Mouse (Mus musculus) forebrain, embryonic 16.5 days (tissue): ENCODE results near the gene Endov. TPM values are rescaled to one million over a fixed set of nuclear protein-coding genes. Genes with fewer than 3 reads are reported as not detected.

Source experiments
- ATAC-seq: fragments of 200-750 bp; cut with Nextera tagmentation; 2 replicates; pipeline ENCODE4 v1.8.0; 2017; ENCODE audit warnings: mild to moderate bottlenecking, moderate library complexity
- H3K27ac ChIP-seq: fragments of 300-500 bp; sonication (generic); 2 replicates; pipeline ENCODE4 v1.5.1; 2014; ENCODE audit warnings: low read length, control low read depth
- H3K27me3 ChIP-seq: fragments of 300-500 bp; sonication (generic); replicated peaks from 2 replicates; pipeline ENCODE4 v1.6.1; 2014; ENCODE audit warnings: low read length; ENCODE audit not compliant: control insufficient read depth, insufficient read depth
- H3K36me3 ChIP-seq: fragments of 300-500 bp; sonication (generic); 2 replicates; pipeline ENCODE4 v1.6.1; 2014; ENCODE audit not compliant: control insufficient read depth, insufficient read depth
- H3K4me1 ChIP-seq: fragments of 300-500 bp; sonication (generic); replicated peaks from 2 replicates; pipeline ENCODE4 v1.6.1; 2014; ENCODE audit warnings: low read length; ENCODE audit not compliant: control insufficient read depth, insufficient read depth
- H3K4me2 ChIP-seq: fragments of 300-500 bp; sonication (generic); 2 replicates; pipeline ENCODE4 v1.6.1; 2014; ENCODE audit warnings: mild to moderate bottlenecking, low read length, control low read depth
- H3K4me3 ChIP-seq: fragments of 300-500 bp; sonication (generic); replicated peaks from 2 replicates; pipeline ENCODE4 v1.5.1; 2014; ENCODE audit warnings: mild to moderate bottlenecking, low read length, control low read depth
- H3K9ac ChIP-seq: fragments of 300-500 bp; sonication (generic); replicated peaks from 2 replicates; pipeline ENCODE4 v1.6.1; 2014; ENCODE audit warnings: low read depth, low read length, control low read depth
- H3K9me3 ChIP-seq: fragments of 300-500 bp; sonication (generic); 2 replicates; pipeline ENCODE4 v1.6.1; 2016; ENCODE audit warnings: low read length; ENCODE audit not compliant: control insufficient read depth
- WGBS: fragments of 180-500 bp; shearing (Covaris S2); extraction: QIAGEN DNeasy Blood & Tissue Kit; methylation state at CpG from one replicate; pipeline ENCODE4 v1.1.7; 2014; 5-methylcytosine and 5-hydroxymethylcytosine counted together
- polyA plus RNA-seq: library from polyadenylated mRNA; unstranded; fragments of >200 nt; fragmentation: Nextera tagmentation; extraction: Ambion mirVana; gene quantifications from 2 replicates; pipeline ENCODE4 v1.2.1, GENCODE M21; 2015

Endov gene
- polyA plus RNA-seq, 1 experiment from 2014 or later: 21.0 TPM

GRCm38 (mm10) chr11:119547951-119548591, 56.9 kb downstream of the Endov start:
- under 1% methylated on average over 33 of the region's 39 CpGs for whole genome bisulfite sequencing
- peak; percentile 2; the same call in 1 of the 2 replicates for ATAC-seq

GRCm38 (mm10) chr11:119548741-119549370, 57.7 kb downstream of the Endov start:
- no peak for ATAC-seq
- Histone ChIP-seq H3K9me3 (no peaks in the 10 kb centered on the region), H3K9ac (peak overlapping the region; percentile 54), H3K4me2 (peak overlapping the region; percentile 99), H3K4me1 (peaks cover 78% of the 10 kb centered on the region), H3K36me3 (no peaks in the 10 kb centered on the region), H3K27ac (no peak overlapping the region), H3K27me3 (peaks cover 25% of the 10 kb centered on the region), H3K4me3 (peak overlapping the region; percentile 76)
- under 1% methylated on average over 37 of the region's 37 CpGs for WGBS

More at GRCm38 (mm10) chr11:119547951-119548591, 56.9 kb downstream of the Endov start:
- Histone ChIP-seq H3K4me2 (peak overlapping the region; percentile 99), H3K27me3 (peaks cover 25% of the 10 kb centered on the region), H3K9ac (peak overlapping the region; percentile 79), H3K4me1 (peaks cover 78% of the 10 kb centered on the region), H3K27ac (0 out of 2 replicates have a peak overlapping the region, but pooled peaks have one; percentile 28), H3K9me3 (no peaks in the 10 kb centered on the region), H3K4me3 (peak overlapping the region; percentile 76), H3K36me3 (no peaks in the 10 kb centered on the region)

GRCm38 (mm10) chr11:119549371-119549811, 58.2 kb downstream of the Endov start:
- WGBS: under 1% methylated on average over 43 of the region's 43 CpGs
- Histone ChIP-seq H3K36me3 (no peaks in the 10 kb centered on the region), H3K9me3 (no peaks in the 10 kb centered on the region), H3K9ac (peak overlapping the region; percentile 54), H3K4me3 (peak overlapping the region; percentile 76), H3K4me1 (peaks cover 73% of the 10 kb centered on the region), H3K27ac (no peak overlapping the region), H3K4me2 (peak overlapping the region; percentile 99), H3K27me3 (peaks cover 25% of the 10 kb centered on the region)
- ATAC-seq: no peak

GRCm38 (mm10) chr11:119550546-119551335, 59.6 kb downstream of the Endov start:
- Histone ChIP-seq H3K36me3 (no peaks in the 10 kb centered on the region), H3K4me1 (peaks cover 62% of the 10 kb centered on the region), H3K27ac (0 out of 2 replicates have a peak overlapping the region, but pooled peaks have one; percentile 9), H3K9me3 (no peaks in the 10 kb centered on the region), H3K4me2 (no peak overlapping the region; the same call in 1 of the 2 replicates), H3K9ac (no peak overlapping the region), H3K27me3 (peaks cover 18% of the 10 kb centered on the region), H3K4me3 (no peak overlapping the region)
- ATAC-seq: peak; percentile 15
- 21% methylated on average over 10 of the region's 10 CpGs for WGBS

- H3K36me3 ChIP-seq: no peaks in the 10 kb centered on the region
- no peak overlapping the region for H3K9ac ChIP-seq
- no peak overlapping the region for H3K27ac ChIP-seq
- 41% methylated on average over 3 of the region's 3 CpGs for WGBS
- ATAC-seq: no peak
- H3K27me3 ChIP-seq: peaks cover 16% of the 10 kb centered on the region
- H3K9me3 ChIP-seq: no peaks in the 10 kb centered on the region
- H3K4me3 ChIP-seq: no peak overlapping the region
- H3K4me1 ChIP-seq: peaks cover 54% of the 10 kb centered on the region
- H3K4me2 ChIP-seq: no peak overlapping the region
Measured at GRCm38 (mm10) chr11:119551468-119551867, 60.3 kb downstream of the Endov start.

- Histone ChIP-seq H3K4me3 (no peak overlapping the region), H3K9me3 (no peaks in the 10 kb centered on the region), H3K4me2 (no peak overlapping the region), H3K9ac (no peak overlapping the region), H3K27ac (no peak overlapping the region), H3K4me1 (peaks cover 47% of the 10 kb centered on the region), H3K36me3 (no peaks in the 10 kb centered on the region), H3K27me3 (peaks cover 16% of the 10 kb centered on the region)
- ATAC-seq: no peak
- 36% methylated on average over 1 of the region's 1 CpGs for WGBS
Measured at GRCm38 (mm10) chr11:119552301-119552700, 61.2 kb downstream of the Endov start.

GRCm38 (mm10) chr11:119552902-119553802, 62.0 kb downstream of the Endov start:
- H3K9me3 ChIP-seq: no peaks in the 10 kb centered on the region
- ATAC-seq: no peak
- H3K27me3 ChIP-seq: peaks cover 16% of the 10 kb centered on the region
- no peak overlapping the region for H3K4me2 ChIP-seq
- H3K36me3 ChIP-seq: no peaks in the 10 kb centered on the region
- H3K4me1 ChIP-seq: peaks cover 50% of the 10 kb centered on the region
- WGBS: 59% methylated on average over 9 of the region's 9 CpGs
- H3K9ac ChIP-seq: no peak overlapping the region
- no peak overlapping the region for H3K27ac ChIP-seq
- no peak overlapping the region for H3K4me3 ChIP-seq

- Histone ChIP-seq H3K4me1 (peaks cover 47% of the 10 kb centered on the region), H3K4me2 (no peak overlapping the region)
- WGBS: 81% methylated on average over 7 of the region's 7 CpGs
Measured at GRCm38 (mm10) chr11:119554706-119555105, 63.6 kb downstream of the Endov start.

More at GRCm38 (mm10) chr11:119554706-119555105, 63.6 kb downstream of the Endov start:
- Histone ChIP-seq H3K9me3 (no peaks in the 10 kb centered on the region), H3K27ac (no peak overlapping the region), H3K36me3 (no peaks in the 10 kb centered on the region), H3K27me3 (peaks cover 10% of the 10 kb centered on the region), H3K4me3 (no peak overlapping the region), H3K9ac (no peak overlapping the region)
- ATAC-seq: no peak
